Comparison of ENCODE assay signal across 27 mouse cellular contexts in genomic region chr2:8825406-8825805, GRCm38 (mm10).
DNase-seq lines count a peak whose midpoint lies in the region; ATAC-seq and TF ChIP-seq lines count a peak whose summit lies in the region.
"Had no signal": no experiment of that assay in that cellular context is flagged by ENCODE, and none has a peak within 500 bp of the region (broad histone marks: within the 10 kb centered on the region; RNA-seq: fewer than 3 reads in every experiment).

No protein-coding gene starts in this region.

- no peak overlapping the region for H3K4me2 ChIP-seq in kidney, postnatal 0 days (ENCODE audit: low read length)
- H3K4me2 ChIP-seq in kidney, embryonic 14.5 days (replicated peaks; ENCODE audit: low read depth, low read length): no peak overlapping the region
- no peak overlapping the region for H3K4me2 ChIP-seq in embryonic facial prominence, embryonic 14.5 days (ENCODE audit: low read depth, low read length)
- no peak overlapping the region for H3K4me2 ChIP-seq in intestine, embryonic 15.5 days (replicated peaks)
- H3K4me2 ChIP-seq: embryonic facial prominence, embryonic 12.5 days; forebrain, embryonic 12.5 days; forebrain, embryonic 15.5 days; heart, embryonic 13.5 days; hindbrain, embryonic 14.5 days had no signal

- no peaks in the 10 kb centered on the region for H3K9me3 ChIP-seq in kidney, postnatal 0 days (replicated peaks; ENCODE audit: low read length)
- H3K9me3 ChIP-seq in kidney, embryonic 14.5 days (ENCODE audit: control insufficient read depth, low read length): no peaks in the 10 kb centered on the region
- no peaks in the 10 kb centered on the region for H3K9me3 ChIP-seq in embryonic facial prominence, embryonic 14.5 days (ENCODE audit: control insufficient read depth, low read length)
- no peaks in the 10 kb centered on the region for H3K9me3 ChIP-seq in intestine, embryonic 15.5 days
- H3K9me3 ChIP-seq: embryonic facial prominence, embryonic 12.5 days; forebrain, embryonic 12.5 days; forebrain, embryonic 15.5 days; G1E; heart, embryonic 10.5 days; heart, embryonic 13.5 days had no signal

- H3K4me1 ChIP-seq in kidney, postnatal 0 days (replicated peaks; ENCODE audit: insufficient read depth, low read length): no peaks in the 10 kb centered on the region
- H3K4me1 ChIP-seq in kidney, embryonic 14.5 days (ENCODE audit: control insufficient read depth, insufficient read depth, low read length): no peaks in the 10 kb centered on the region
- H3K4me1 ChIP-seq in embryonic facial prominence, embryonic 14.5 days (ENCODE audit: control insufficient read depth, insufficient read depth, low read length): no peaks in the 10 kb centered on the region
- no peaks in the 10 kb centered on the region for H3K4me1 ChIP-seq in intestine, embryonic 15.5 days (replicated peaks)
- H3K4me1 ChIP-seq: embryonic facial prominence, embryonic 12.5 days; forebrain, embryonic 12.5 days; forebrain, embryonic 15.5 days; heart, embryonic 10.5 days; heart, embryonic 13.5 days had no signal

- peak; percentile 18 for DNase-seq in embryo, embryonic 10.5 days (ENCODE audit: low spot score)
- DNase-seq in embryo, embryonic 10 days (ENCODE audit: low spot score): no peak
- DNase-seq in kidney, postnatal 0 days (ENCODE audit: low spot score): peak; percentile 61
- peak; percentile 27 for DNase-seq in embryonic facial prominence, embryonic 14.5 days (ENCODE audit: low spot score)
- DNase-seq: adrenal gland, postnatal 10 days; adrenal gland, postnatal 36 days; cerebellum, adult 18-20 months; cerebellum, adult 9-10 months; cerebellum, postnatal 14 days; gastrocnemius, postnatal 25 days; heart, adult 2 months; heart, postnatal 14 days; heart, postnatal 4 days had no signal

- H3K9ac ChIP-seq in kidney, postnatal 0 days (ENCODE audit: low read depth, low read length): no peak overlapping the region
- no peak overlapping the region for H3K9ac ChIP-seq in kidney, embryonic 14.5 days (ENCODE audit: low read depth, low read length)
- no peak overlapping the region for H3K9ac ChIP-seq in embryonic facial prominence, embryonic 14.5 days (ENCODE audit: low read depth, low read length)
- H3K9ac ChIP-seq in intestine, embryonic 15.5 days: no peak overlapping the region
- H3K9ac ChIP-seq: embryonic facial prominence, embryonic 12.5 days; forebrain, embryonic 12.5 days; forebrain, embryonic 15.5 days; heart, embryonic 13.5 days; hindbrain, embryonic 14.5 days had no signal

- 56% methylated on average over 2 of the region's 2 CpGs for WGBS in kidney, postnatal 0 days
- WGBS in kidney, embryonic 14.5 days: 65% methylated on average over 2 of the region's 2 CpGs
- 75% methylated on average over 2 of the region's 2 CpGs for WGBS in embryonic facial prominence, embryonic 14.5 days
- WGBS in intestine, embryonic 15.5 days: 68% methylated on average over 2 of the region's 2 CpGs

- no peaks in the 10 kb centered on the region for H3K27me3 ChIP-seq in kidney, postnatal 0 days (ENCODE audit: insufficient read depth, low read length)
- no peaks in the 10 kb centered on the region for H3K27me3 ChIP-seq in kidney, embryonic 14.5 days (ENCODE audit: control insufficient read depth, insufficient read depth, low read length)
- H3K27me3 ChIP-seq in embryonic facial prominence, embryonic 14.5 days (replicated peaks; ENCODE audit: control insufficient read depth, insufficient read depth, low read length): no peaks in the 10 kb centered on the region
- H3K27me3 ChIP-seq in intestine, embryonic 15.5 days (replicated peaks): no peaks in the 10 kb centered on the region
- H3K27me3 ChIP-seq: embryonic facial prominence, embryonic 12.5 days; forebrain, embryonic 12.5 days; forebrain, embryonic 15.5 days; heart, embryonic 13.5 days; Patski had no signal

- ATAC-seq in kidney, postnatal 0 days (replicated peaks; ENCODE audit: low FRiP score, low read depth): no peak
- ATAC-seq in kidney, embryonic 14.5 days (ENCODE audit: low FRiP score, low TSS enrichment): no peak
- ATAC-seq in embryonic facial prominence, embryonic 14.5 days (ENCODE audit: low read depth): peak; percentile 63; the same call in 1 of the 2 replicates
- ATAC-seq in intestine, embryonic 15.5 days: no peak
- ATAC-seq: forebrain, embryonic 15.5 days; hindbrain, postnatal 0 days; inflammation-experienced regulatory T-cells, adult 6 months; intestine, postnatal 0 days; Patski had no signal

- no peaks in the 10 kb centered on the region for H3K36me3 ChIP-seq in kidney, postnatal 0 days (ENCODE audit: insufficient read depth, low read length)
- no peaks in the 10 kb centered on the region for H3K36me3 ChIP-seq in kidney, embryonic 14.5 days (ENCODE audit: control insufficient read depth, insufficient read depth, low read length)
- no peaks in the 10 kb centered on the region for H3K36me3 ChIP-seq in embryonic facial prominence, embryonic 14.5 days (ENCODE audit: control insufficient read depth, insufficient read depth, low read length)
- no peaks in the 10 kb centered on the region for H3K36me3 ChIP-seq in intestine, embryonic 15.5 days
- H3K36me3 ChIP-seq: embryonic facial prominence, embryonic 12.5 days; forebrain, embryonic 12.5 days; forebrain, embryonic 15.5 days; G1E; heart, embryonic 10.5 days; heart, embryonic 13.5 days had no signal

- no peak overlapping the region for H3K27ac ChIP-seq in kidney, postnatal 0 days
- no peak overlapping the region for H3K27ac ChIP-seq in kidney, embryonic 14.5 days (ENCODE audit: low read depth, low read length)
- H3K27ac ChIP-seq in embryonic facial prominence, embryonic 14.5 days (replicated peaks; ENCODE audit: low read depth, low read length): no peak overlapping the region
- H3K27ac ChIP-seq in intestine, embryonic 15.5 days: no peak overlapping the region
- H3K27ac ChIP-seq: embryonic facial prominence, embryonic 12.5 days; forebrain, embryonic 12.5 days; forebrain, embryonic 15.5 days; heart, adult 2 months; heart, embryonic 10.5 days; heart, embryonic 13.5 days; hindbrain, embryonic 14.5 days; hindbrain, postnatal 0 days had no signal

- H3K4me3 ChIP-seq in kidney, postnatal 0 days (replicated peaks; ENCODE audit: low read depth, low read length): no peak overlapping the region
- H3K4me3 ChIP-seq in kidney, embryonic 14.5 days (ENCODE audit: low read length): no peak overlapping the region
- H3K4me3 ChIP-seq in embryonic facial prominence, embryonic 14.5 days (ENCODE audit: low read depth, low read length): no peak overlapping the region
- H3K4me3 ChIP-seq in intestine, embryonic 15.5 days (replicated peaks): no peak overlapping the region
- H3K4me3 ChIP-seq: embryonic facial prominence, embryonic 12.5 days; erythroblast, embryonic 14.5 days; forebrain, embryonic 12.5 days; forebrain, embryonic 15.5 days; heart, adult 2 months; heart, embryonic 10.5 days; heart, embryonic 13.5 days had no signal

- no peak for TF ChIP-seq CTCF in kidney, postnatal 0 days (IDR thresholded peaks at IDR 0.05; ENCODE audit: low read depth)
